Mouse (Mus musculus): ENCODE data around the gene Ccdc167. TPM values are rescaled to one million over a fixed set of nuclear protein-coding genes. Genes with fewer than 3 reads are reported as not detected.

Ccdc167 gene
- polyA plus RNA-seq, 1 experiment from 2014 or later = 15.4 TPM

DNA sequence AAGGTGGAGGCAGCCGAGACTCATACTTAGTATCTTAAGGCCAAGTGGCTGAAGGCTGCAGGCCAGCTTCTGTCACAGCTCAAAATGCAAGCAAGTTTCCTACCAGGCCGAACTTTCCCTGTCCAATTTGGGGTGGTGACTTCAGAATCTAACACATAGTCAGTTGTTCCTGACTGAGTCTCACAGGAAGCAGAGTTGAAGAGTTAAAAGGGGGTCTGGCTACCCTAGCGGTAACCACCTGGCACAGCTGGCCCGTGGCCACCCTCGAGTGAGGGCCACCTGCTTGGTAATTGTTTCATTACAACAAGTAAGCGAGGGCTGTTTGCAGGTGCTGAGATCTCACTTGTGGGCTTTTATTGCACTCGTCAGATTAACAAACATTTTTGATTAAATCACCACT is 4.3 kb downstream of the Ccdc167 start:
- Histone ChIP-seq H3K4me2 (replicated peaks) (no peak overlapping the region), H3K4me1 (peaks cover 59% of the 10 kb centered on the region), H3K27ac (no peak overlapping the region), H3K9ac (no peak overlapping the region), H3K9me3 (no peaks in the 10 kb centered on the region), H3K4me3 (no peak overlapping the region), H3K36me3 (no peaks in the 10 kb centered on the region), H3K27me3 (replicated peaks) (no peaks in the 10 kb centered on the region)
- no peak for ATAC-seq (ENCODE audit: low FRiP score, low read depth)
- WGBS = 59% methylated on average over 7 of the region's 7 CpGs

DNA sequence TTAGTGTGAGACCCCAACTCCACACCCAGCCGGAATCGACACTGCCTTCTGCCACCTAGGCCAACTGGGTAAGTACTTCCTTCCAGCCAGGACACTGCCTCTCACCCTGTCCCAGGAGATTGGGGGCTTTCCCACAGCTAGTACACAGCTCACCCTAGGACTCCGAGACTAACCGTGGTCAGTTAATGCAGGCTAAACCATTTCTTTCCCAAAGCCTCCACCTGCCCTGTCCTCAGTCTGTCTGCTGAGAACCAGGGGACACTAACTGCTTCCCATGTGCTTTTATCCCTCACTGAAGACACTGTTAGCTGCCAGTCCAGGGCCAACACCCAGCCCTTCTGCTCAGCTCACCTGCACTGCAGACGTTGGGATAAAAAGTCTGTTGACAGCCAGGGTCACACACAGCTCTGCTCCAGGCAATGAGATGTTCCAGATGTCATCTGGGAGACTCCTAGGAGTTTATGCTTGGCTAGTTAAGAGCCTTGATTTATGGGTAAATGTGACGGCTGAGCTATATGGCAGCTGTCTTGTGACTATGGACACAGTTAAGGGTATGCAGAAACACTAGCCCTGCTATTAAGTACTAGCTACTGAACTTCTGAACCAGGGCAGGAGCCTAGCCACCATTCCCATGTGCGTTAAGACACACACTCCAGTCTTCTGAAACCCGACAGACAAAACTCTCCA is 5.0 kb downstream of the Ccdc167 start:
- Histone ChIP-seq H3K4me1 (peaks cover 66% of the 10 kb centered on the region), H3K27me3 (replicated peaks) (no peaks in the 10 kb centered on the region), H3K9ac (no peak overlapping the region), H3K27ac (no peak overlapping the region), H3K36me3 (no peaks in the 10 kb centered on the region), H3K4me2 (replicated peaks) (no peak overlapping the region), H3K4me3 (no peak overlapping the region), H3K9me3 (no peaks in the 10 kb centered on the region)
- ATAC-seq (ENCODE audit: low FRiP score, low read depth) = no peak
- 65% methylated on average over 8 of the region's 8 CpGs for WGBS

- Histone ChIP-seq H3K9ac (no peak overlapping the region), H3K9me3 (no peaks in the 10 kb centered on the region), H3K4me3 (no peak overlapping the region), H3K27ac (no peak overlapping the region), H3K36me3 (no peaks in the 10 kb centered on the region), H3K4me2 (replicated peaks) (no peak overlapping the region), H3K4me1 (peaks cover 67% of the 10 kb centered on the region), H3K27me3 (replicated peaks) (no peaks in the 10 kb centered on the region)
- no peak for ATAC-seq (ENCODE audit: low FRiP score, low read depth)
- WGBS = 78% methylated on average over 19 of the region's 19 CpGs
These were observed 5.6 kb downstream of the Ccdc167 start for GRCm38 (mm10) chr17:29711076-29711744.

GRCm38 (mm10) chr17:29710562-29711044 is 6.2 kb downstream of the Ccdc167 start:
- no peaks in the 10 kb centered on the region for H3K36me3 ChIP-seq
- no peaks in the 10 kb centered on the region for H3K9me3 ChIP-seq
- ATAC-seq (ENCODE audit: low FRiP score, low read depth) = no peak
- WGBS = 77% methylated on average over 11 of the region's 11 CpGs
- H3K27ac ChIP-seq = no peak overlapping the region
- H3K4me3 ChIP-seq = no peak overlapping the region
- H3K4me2 ChIP-seq (replicated peaks) = no peak overlapping the region
- no peaks in the 10 kb centered on the region for H3K27me3 ChIP-seq (replicated peaks)
- H3K9ac ChIP-seq = no peak overlapping the region
- H3K4me1 ChIP-seq = peaks cover 64% of the 10 kb centered on the region

GRCm38 (mm10) chr17:29708783-29709182 is 8.1 kb downstream of the Ccdc167 start:
- no peak overlapping the region for H3K4me2 ChIP-seq (replicated peaks)
- no peaks in the 10 kb centered on the region for H3K27me3 ChIP-seq (replicated peaks)
- 84% methylated on average over 5 of the region's 5 CpGs for WGBS
- H3K9me3 ChIP-seq = no peaks in the 10 kb centered on the region
- H3K4me3 ChIP-seq = no peak overlapping the region
- peaks cover 5% of the 10 kb centered on the region for H3K36me3 ChIP-seq
- H3K4me1 ChIP-seq = peaks cover 64% of the 10 kb centered on the region
- no peak overlapping the region for H3K9ac ChIP-seq
- ATAC-seq (ENCODE audit: low FRiP score, low read depth) = no peak
- H3K27ac ChIP-seq = no peak overlapping the region

DNA sequence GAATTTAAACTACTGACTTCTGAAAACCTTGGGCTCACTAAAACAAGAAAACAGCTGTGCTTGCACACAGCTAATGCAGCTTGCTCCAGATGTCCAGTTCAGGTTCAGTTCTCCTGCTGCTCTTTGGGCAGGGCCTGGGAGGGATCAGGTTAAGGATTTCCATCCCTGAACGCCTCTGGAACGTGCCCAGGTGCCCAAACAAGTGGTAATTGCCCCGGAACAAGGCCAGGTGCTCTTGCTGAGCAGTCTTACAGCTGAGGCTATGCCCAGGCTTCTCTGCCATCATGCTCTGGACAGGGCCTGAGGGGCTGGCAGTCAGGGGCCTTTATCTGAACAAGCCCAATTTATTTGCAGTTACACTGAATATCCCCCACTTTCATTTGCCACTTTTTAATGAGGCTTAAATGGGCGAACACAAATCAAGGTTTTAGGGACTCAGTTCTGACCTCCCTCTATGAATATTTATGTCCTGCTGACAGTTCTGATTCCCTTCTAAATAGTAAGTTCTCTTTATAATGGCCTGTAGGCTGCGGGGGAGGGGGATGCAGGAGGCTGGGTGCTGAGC is 9.8 kb downstream of the Ccdc167 start:
- H3K36me3 ChIP-seq = peaks cover 22% of the 10 kb centered on the region
- 38% methylated on average over 5 of the region's 5 CpGs for WGBS
- no peaks in the 10 kb centered on the region for H3K9me3 ChIP-seq
- H3K27me3 ChIP-seq (replicated peaks) = no peaks in the 10 kb centered on the region
- no peak overlapping the region for H3K4me3 ChIP-seq
- no peak overlapping the region for H3K4me2 ChIP-seq (replicated peaks)
- ATAC-seq (ENCODE audit: low FRiP score, low read depth) = no peak; the same call in 1 of the 2 replicates
- no peak overlapping the region for H3K27ac ChIP-seq
- H3K4me1 ChIP-seq = peaks cover 63% of the 10 kb centered on the region
- H3K9ac ChIP-seq = no peak overlapping the region

DNA sequence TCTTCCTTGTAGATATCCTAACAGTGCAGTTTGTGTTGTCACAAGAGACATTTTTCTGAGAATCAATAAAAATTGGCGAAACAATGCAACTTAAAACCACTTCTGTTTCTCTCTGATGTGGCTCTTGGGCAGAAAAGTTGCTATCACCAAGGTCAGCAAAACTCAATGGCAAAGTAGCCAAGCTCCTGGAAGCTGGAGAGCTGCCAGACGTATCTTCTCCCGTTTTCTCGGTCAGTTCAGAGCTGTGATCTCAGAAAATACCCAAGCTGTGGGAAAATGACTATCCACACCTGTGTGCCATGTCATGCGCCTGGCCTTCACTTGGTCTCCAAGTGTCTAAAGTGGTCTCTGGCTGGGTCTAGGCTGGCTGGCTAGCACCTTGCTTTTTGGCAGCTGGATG is 11.0 kb downstream of the Ccdc167 start:
- Histone ChIP-seq H3K9ac (no peak overlapping the region), H3K27ac (no peak overlapping the region), H3K36me3 (peaks cover 34% of the 10 kb centered on the region), H3K4me2 (replicated peaks) (no peak overlapping the region), H3K9me3 (no peaks in the 10 kb centered on the region), H3K27me3 (replicated peaks) (no peaks in the 10 kb centered on the region), H3K4me3 (no peak overlapping the region), H3K4me1 (peaks cover 51% of the 10 kb centered on the region)
- no peak for ATAC-seq (ENCODE audit: low FRiP score, low read depth)
- 87% methylated on average over 5 of the region's 5 CpGs for WGBS

GRCm38 (mm10) chr17:29704781-29705180 is 12.1 kb downstream of the Ccdc167 start:
- Histone ChIP-seq H3K9me3 (no peaks in the 10 kb centered on the region), H3K9ac (no peak overlapping the region), H3K36me3 (peaks cover 44% of the 10 kb centered on the region), H3K27ac (no peak overlapping the region), H3K27me3 (replicated peaks) (no peaks in the 10 kb centered on the region), H3K4me1 (peaks cover 42% of the 10 kb centered on the region), H3K4me3 (no peak overlapping the region), H3K4me2 (replicated peaks) (no peak overlapping the region)
- peak; percentile 46; the same call in 1 of the 2 replicates for ATAC-seq (ENCODE audit: low FRiP score, low read depth)
- WGBS = 23% methylated on average over 3 of the region's 3 CpGs

DNA sequence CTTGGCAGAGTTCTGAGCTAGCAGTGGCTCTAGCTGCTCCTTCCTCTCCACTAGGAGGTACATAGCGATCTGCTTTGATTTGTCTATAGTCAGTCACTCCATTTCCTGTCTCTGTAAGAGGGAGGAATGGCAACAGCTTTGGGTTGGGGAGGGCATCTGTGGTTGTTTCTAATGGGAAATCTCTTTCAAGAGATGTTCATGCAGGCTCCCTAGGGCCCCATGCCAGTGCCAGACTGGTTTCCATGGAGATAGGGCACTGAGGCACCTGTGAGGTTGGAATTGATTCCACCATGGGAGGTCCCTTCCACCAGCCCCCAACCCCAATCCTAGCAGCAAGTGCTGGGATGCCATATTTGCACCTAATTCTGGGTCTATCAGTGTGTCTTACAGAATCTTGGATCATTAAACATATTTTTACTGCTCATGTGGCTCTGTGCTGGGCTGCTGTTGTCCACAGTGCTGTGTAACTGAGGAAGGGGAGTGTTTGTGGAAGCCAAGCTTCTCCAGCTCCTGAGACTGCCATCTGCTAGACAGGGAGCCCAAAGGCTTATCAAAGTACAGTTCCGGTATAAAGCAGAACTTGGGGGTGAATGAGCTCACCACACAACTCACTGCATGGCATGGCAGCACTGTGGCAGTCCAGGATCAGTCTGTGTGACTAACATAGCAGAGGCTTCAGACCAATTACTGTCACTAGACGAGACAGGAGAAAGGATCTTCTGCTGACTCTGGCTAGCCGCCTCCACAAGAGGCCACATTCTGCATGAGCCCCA is 13.7 kb downstream of the Ccdc167 start:
- no peak overlapping the region for H3K4me2 ChIP-seq (replicated peaks)
- no peak overlapping the region for H3K9ac ChIP-seq
- H3K4me1 ChIP-seq = peaks cover 26% of the 10 kb centered on the region
- no peaks in the 10 kb centered on the region for H3K9me3 ChIP-seq
- no peak overlapping the region for H3K27ac ChIP-seq
- 81% methylated on average over 4 of the region's 4 CpGs for WGBS
- no peak overlapping the region for H3K4me3 ChIP-seq
- H3K27me3 ChIP-seq (replicated peaks) = no peaks in the 10 kb centered on the region
- H3K36me3 ChIP-seq = peaks cover 60% of the 10 kb centered on the region
- no peak for ATAC-seq (ENCODE audit: low FRiP score, low read depth)

DNA sequence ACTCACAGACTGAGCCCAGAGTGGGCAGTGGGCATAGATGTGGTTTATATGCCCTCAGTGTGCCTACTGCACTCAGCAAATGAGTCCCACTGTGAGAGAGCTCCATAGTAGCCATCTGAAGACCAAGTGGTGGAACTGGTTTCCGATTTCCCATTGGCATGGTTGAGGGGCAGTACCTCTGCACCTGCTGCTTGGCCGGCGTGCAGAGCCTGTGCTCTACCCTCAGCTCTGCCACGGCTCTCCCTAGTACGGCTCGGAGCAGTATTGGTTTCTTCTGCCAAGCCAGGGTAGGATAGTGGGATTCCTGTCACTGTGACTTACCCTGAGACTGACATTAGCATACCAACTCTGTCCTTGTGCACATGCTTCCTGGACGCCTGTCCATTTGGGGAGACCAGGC is 16.3 kb downstream of the Ccdc167 start:
- 96% methylated on average over 7 of the region's 7 CpGs for WGBS
- peaks cover 78% of the 10 kb centered on the region for H3K36me3 ChIP-seq
- no peak overlapping the region for H3K9ac ChIP-seq
- no peak overlapping the region for H3K4me3 ChIP-seq
- no peaks in the 10 kb centered on the region for H3K27me3 ChIP-seq (replicated peaks)
- H3K4me1 ChIP-seq = peaks cover 6% of the 10 kb centered on the region; the same call in 1 of the 2 replicates
- ATAC-seq (ENCODE audit: low FRiP score, low read depth) = no peak
- no peaks in the 10 kb centered on the region for H3K9me3 ChIP-seq
- no peak overlapping the region for H3K27ac ChIP-seq
- H3K4me2 ChIP-seq (replicated peaks) = no peak overlapping the region

DNA sequence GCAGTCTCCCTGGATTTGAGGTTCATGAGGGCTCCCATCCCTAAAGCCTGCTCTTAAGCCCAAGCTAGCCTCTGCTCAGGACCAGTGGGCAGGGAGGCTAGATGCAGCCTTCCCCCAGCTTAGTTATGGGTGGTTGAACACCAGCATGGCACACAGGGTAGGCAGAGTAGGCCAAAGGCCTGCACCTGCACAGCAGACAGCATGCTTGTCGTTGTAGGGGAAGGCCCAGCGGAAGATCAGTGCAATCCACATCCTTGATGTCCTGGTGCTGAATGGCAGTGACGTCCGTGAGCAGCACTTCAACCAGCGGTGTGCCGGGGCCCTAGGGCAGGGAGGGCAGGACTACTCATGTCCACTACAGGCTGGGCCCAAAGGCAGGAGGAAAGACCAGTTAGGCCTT is 18.4 kb downstream of the Ccdc167 start:
- peaks cover 6% of the 10 kb centered on the region; the same call in 1 of the 2 replicates for H3K4me1 ChIP-seq
- no peaks in the 10 kb centered on the region for H3K9me3 ChIP-seq
- 88% methylated on average over 6 of the region's 6 CpGs for WGBS
- no peak overlapping the region for H3K27ac ChIP-seq
- ATAC-seq (ENCODE audit: low FRiP score, low read depth) = no peak
- no peaks in the 10 kb centered on the region for H3K27me3 ChIP-seq (replicated peaks)
- no peak overlapping the region for H3K9ac ChIP-seq
- H3K36me3 ChIP-seq = peaks cover 91% of the 10 kb centered on the region
- H3K4me3 ChIP-seq = no peak overlapping the region
- H3K4me2 ChIP-seq (replicated peaks) = no peak overlapping the region

DNA sequence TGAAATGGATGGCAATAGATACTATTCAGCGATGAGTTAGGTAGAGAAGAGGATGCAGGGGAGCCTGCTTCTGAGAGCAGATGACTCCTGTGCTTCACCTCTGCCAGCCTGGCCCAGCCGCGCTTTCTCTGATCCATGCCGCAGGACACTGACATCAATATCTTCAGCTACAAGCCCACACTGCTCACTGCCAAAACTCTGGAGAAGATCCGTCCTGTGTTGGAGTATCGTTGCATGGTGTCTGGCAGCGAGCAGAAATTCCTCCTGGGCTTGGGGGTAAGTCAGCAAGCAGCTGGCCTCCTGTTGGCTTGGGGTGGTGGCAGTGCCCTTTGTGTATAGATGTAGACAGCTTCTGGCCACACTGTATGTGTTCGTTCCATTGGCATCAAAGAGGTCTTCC is 19.9 kb downstream of the Ccdc167 start:
- H3K9me3 ChIP-seq = no peaks in the 10 kb centered on the region
- H3K27me3 ChIP-seq (replicated peaks) = no peaks in the 10 kb centered on the region
- H3K36me3 ChIP-seq = peaks cover 76% of the 10 kb centered on the region
- H3K4me1 ChIP-seq = no peaks in the 10 kb centered on the region
- no peak overlapping the region for H3K27ac ChIP-seq
- ATAC-seq (ENCODE audit: low FRiP score, low read depth) = no peak
- H3K4me2 ChIP-seq (replicated peaks) = no peak overlapping the region
- WGBS = 97% methylated on average over 8 of the region's 8 CpGs
- no peak overlapping the region for H3K4me3 ChIP-seq
- no peak overlapping the region for H3K9ac ChIP-seq

All from neural tube, embryonic 12.5 days (tissue).